ENCODE assay signal across 8 mouse cellular contexts in the genomic region with DNA sequence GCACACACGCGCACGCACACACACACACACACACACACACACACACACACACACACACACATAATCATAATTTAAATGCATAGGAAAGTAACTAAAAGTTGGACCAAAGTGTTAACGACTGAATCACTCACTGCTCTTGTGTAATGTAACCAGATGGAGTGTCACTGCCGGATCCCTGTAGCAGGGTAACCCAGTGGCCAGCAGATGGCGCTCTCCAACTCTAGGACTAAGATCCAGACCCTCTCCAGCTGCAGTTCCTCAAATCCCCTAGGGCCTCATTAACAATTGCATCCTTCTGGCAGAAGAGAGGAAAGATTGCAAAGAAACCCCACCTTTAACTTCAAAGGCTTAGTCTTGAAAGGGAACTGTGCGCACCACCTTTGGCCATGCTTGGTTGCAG.
A peak's percentile ranks its signal among the peaks of the same experiment; 100 is the strongest.
DNase-seq lines count a peak whose midpoint lies in the region; ATAC-seq and TF ChIP-seq lines count a peak whose summit lies in the region.

No protein-coding gene starts in this region.

- H3K36me3 ChIP-seq in embryonic facial prominence, embryonic 10.5 days (replicated peaks): no peaks in the 10 kb centered on the region
- no peaks in the 10 kb centered on the region for H3K36me3 ChIP-seq in limb, embryonic 13.5 days
- H3K36me3 ChIP-seq in splenic B cell, adult 2 months (ENCODE audit: control insufficient read depth, insufficient read depth, low read length, poor library complexity, severe bottlenecking): no peaks in the 10 kb centered on the region

- no peaks in the 10 kb centered on the region for H3K27me3 ChIP-seq in cerebellum, adult 2 months (ENCODE audit: control insufficient read depth, insufficient read depth, low read length)
- H3K27me3 ChIP-seq in embryonic facial prominence, embryonic 10.5 days (replicated peaks; ENCODE audit: low read depth, poor library complexity, severe bottlenecking): no peaks in the 10 kb centered on the region
- H3K27me3 ChIP-seq in limb, embryonic 13.5 days: no peaks in the 10 kb centered on the region
- no peaks in the 10 kb centered on the region for H3K27me3 ChIP-seq in splenic B cell, adult 2 months (ENCODE audit: control insufficient read depth, insufficient read depth, low read length, poor library complexity, severe bottlenecking)

- no peaks in the 10 kb centered on the region for H3K9me3 ChIP-seq in embryonic facial prominence, embryonic 10.5 days
- no peaks in the 10 kb centered on the region for H3K9me3 ChIP-seq in limb, embryonic 13.5 days

- peak overlapping the region; percentile 33 for H3K4me2 ChIP-seq in limb, embryonic 13.5 days (replicated peaks)

- ATAC-seq in limb, embryonic 13.5 days (ENCODE audit: low FRiP score, low read depth): peak; percentile 91

- H3K9ac ChIP-seq in limb, embryonic 13.5 days: no peak overlapping the region

- peak; percentile 57 for TF ChIP-seq CTCF in cerebellum, adult 2 months (IDR thresholded peaks at IDR 0.05; ENCODE audit: borderline replicate concordance, insufficient read depth, low read depth, low read length)

- peak; percentile 14 to 20 for DNase-seq in cerebellum, adult 2 months
- no peak for DNase-seq in cerebellum, adult 11-12 months
- peak; percentile 84 for DNase-seq in embryonic facial prominence, embryonic 10.5 days (ENCODE audit: low spot score)
- peak; percentile 96 for DNase-seq in heart, adult 11 months
- peak; percentile 31 to 73 for DNase-seq in kidney, adult 8-10 months
- peak; percentile 63 for DNase-seq in naive thymus-derived CD4-positive, alpha-beta T cell, adult 2 months (ENCODE audit: low read depth)
- DNase-seq in splenic B cell, adult 2 months (ENCODE audit: low read depth, low spot score): peak; percentile 66

- H3K27ac ChIP-seq in cerebellum, adult 2 months (ENCODE audit: insufficient read depth, low read length): no peak overlapping the region
- no peak overlapping the region for H3K27ac ChIP-seq in embryonic facial prominence, embryonic 10.5 days (replicated peaks)
- H3K27ac ChIP-seq in limb, embryonic 13.5 days: peak overlapping the region; percentile 22; the same call in 1 of the 2 replicates

- H3K4me3 ChIP-seq in cerebellum, adult 2 months (replicated peaks; ENCODE audit: insufficient read depth, low read depth, low read length): no peak overlapping the region
- H3K4me3 ChIP-seq in embryonic facial prominence, embryonic 10.5 days: no peak overlapping the region
- H3K4me3 ChIP-seq in limb, embryonic 13.5 days: no peak overlapping the region

- H3K4me1 ChIP-seq in cerebellum, adult 2 months (ENCODE audit: control insufficient read depth, insufficient read depth, low read length): no peaks in the 10 kb centered on the region
- H3K4me1 ChIP-seq in embryonic facial prominence, embryonic 10.5 days: peaks cover 4% of the 10 kb centered on the region
- peaks cover 13% of the 10 kb centered on the region; the same call in 1 of the 2 replicates for H3K4me1 ChIP-seq in limb, embryonic 13.5 days

- no peak for TF ChIP-seq POLR2A in cerebellum, adult 2 months (IDR thresholded peaks at IDR 0.05; ENCODE audit: borderline replicate concordance, insufficient read depth, low read length)

- 43% methylated on average over 7 of the region's 7 CpGs for WGBS in cerebellum, adult 2 months
- 41% methylated on average over 7 of the region's 7 CpGs for WGBS in embryonic facial prominence, embryonic 10.5 days
- WGBS in limb, embryonic 13.5 days: 39% methylated on average over 7 of the region's 7 CpGs
